Mouse (Mus musculus): ENCODE measurements around the gene Pik3ca. TPM values are rescaled to one million over a fixed set of nuclear protein-coding genes. Genes with fewer than 3 reads are reported as not detected.

The Pik3ca gene
- polyA plus RNA-seq, 1 experiment from 2014 or later = 8.7 TPM

GRCm38 (mm10) chr3:32486543-32486942 is 89.1 kb downstream of the Pik3ca start:
- H3K27me3 ChIP-seq (replicated peaks) = no peaks in the 10 kb centered on the region
- H3K9me3 ChIP-seq (replicated peaks) = no peaks in the 10 kb centered on the region
- no peak overlapping the region for H3K9ac ChIP-seq
- H3K4me2 ChIP-seq = no peak overlapping the region
- no peak overlapping the region for H3K27ac ChIP-seq (ENCODE audit: poor library complexity, severe bottlenecking)
- ATAC-seq (ENCODE audit: insufficient number of reproducible peaks, low FRiP score) = no peak
- no peaks in the 10 kb centered on the region for H3K4me1 ChIP-seq (replicated peaks)
- H3K36me3 ChIP-seq = no peaks in the 10 kb centered on the region
- H3K4me3 ChIP-seq = no peak overlapping the region
- 81% methylated on average over 4 of the region's 4 CpGs for whole genome bisulfite sequencing

GRCm38 (mm10) chr3:32488172-32488571 is 90.7 kb downstream of the Pik3ca start:
- Histone ChIP-seq H3K27me3 (replicated peaks) (no peaks in the 10 kb centered on the region), H3K36me3 (no peaks in the 10 kb centered on the region), H3K4me1 (replicated peaks) (no peaks in the 10 kb centered on the region), H3K9me3 (replicated peaks) (no peaks in the 10 kb centered on the region), H3K4me2 (no peak overlapping the region), H3K9ac (no peak overlapping the region), H3K4me3 (no peak overlapping the region), H3K27ac (ENCODE audit: poor library complexity, severe bottlenecking) (no peak overlapping the region)
- no peak for ATAC-seq (ENCODE audit: insufficient number of reproducible peaks, low FRiP score)
- WGBS = 77% methylated on average over 6 of the region's 6 CpGs

DNA sequence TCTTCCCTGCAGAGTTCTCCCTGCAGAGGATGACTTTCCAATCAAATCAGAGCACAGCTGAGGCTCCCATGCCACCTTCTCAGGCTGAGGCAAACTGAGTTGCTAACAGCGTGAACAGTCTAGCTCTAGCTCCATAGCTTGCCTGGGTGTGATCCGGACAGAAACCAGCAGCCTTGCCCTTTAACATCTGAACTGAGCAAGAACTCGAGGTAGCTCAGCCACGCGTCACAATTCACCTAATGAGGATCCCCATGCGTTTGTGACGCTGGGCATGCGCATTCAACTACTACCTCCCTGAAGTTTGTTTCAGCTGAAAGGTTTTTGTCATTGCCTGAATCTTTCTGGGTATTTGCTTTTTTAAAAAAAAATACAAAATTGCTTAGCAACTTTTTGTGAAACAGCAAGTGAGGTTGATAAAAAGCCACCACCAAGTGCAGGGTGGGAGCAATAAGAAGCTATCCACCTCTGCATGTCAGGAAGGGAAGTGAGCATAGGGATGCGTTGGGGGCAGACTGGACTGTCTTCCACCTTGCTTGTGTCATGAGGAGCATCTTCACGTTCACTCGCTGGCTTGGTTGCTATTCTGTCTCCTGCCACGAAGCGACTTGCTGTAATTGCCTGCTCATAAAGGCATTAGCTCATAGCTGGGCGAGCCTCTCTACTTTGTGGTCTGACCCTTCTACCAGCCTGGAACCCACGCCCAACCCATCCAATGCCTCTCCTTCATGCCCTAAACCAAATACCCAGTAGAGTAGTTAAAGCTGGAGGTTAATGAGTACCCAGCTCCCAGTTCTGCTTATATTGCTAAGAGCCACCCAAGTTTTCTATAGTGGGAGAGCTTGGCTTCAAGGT is 92.8 kb downstream of the Pik3ca start:
- Histone ChIP-seq H3K9ac (no peak overlapping the region), H3K4me3 (no peak overlapping the region), H3K4me1 (replicated peaks) (no peaks in the 10 kb centered on the region), H3K36me3 (no peaks in the 10 kb centered on the region), H3K9me3 (replicated peaks) (no peaks in the 10 kb centered on the region), H3K4me2 (no peak overlapping the region), H3K27ac (ENCODE audit: poor library complexity, severe bottlenecking) (no peak overlapping the region), H3K27me3 (replicated peaks) (no peaks in the 10 kb centered on the region)
- 76% methylated on average over 15 of the region's 15 CpGs for WGBS
- no peak for ATAC-seq (ENCODE audit: insufficient number of reproducible peaks, low FRiP score)

- Histone ChIP-seq H3K4me3 (no peak overlapping the region), H3K9ac (no peak overlapping the region), H3K36me3 (no peaks in the 10 kb centered on the region), H3K27me3 (replicated peaks) (no peaks in the 10 kb centered on the region), H3K4me1 (replicated peaks) (0 out of 2 replicates have a peak, but pooled peaks cover 1% of the 10 kb centered on the region), H3K9me3 (replicated peaks) (no peaks in the 10 kb centered on the region), H3K4me2 (no peak overlapping the region), H3K27ac (ENCODE audit: poor library complexity, severe bottlenecking) (no peak overlapping the region)
- ATAC-seq (ENCODE audit: insufficient number of reproducible peaks, low FRiP score) = no peak
Measured at GRCm38 (mm10) chr3:32490928-32491315, 93.5 kb downstream of the Pik3ca start.

- Histone ChIP-seq H3K27ac (ENCODE audit: poor library complexity, severe bottlenecking) (no peak within 1 kb of the TSS), H3K9ac (no peak within 1 kb of the TSS), H3K4me1 (replicated peaks) (peaks cover 7% of the 10 kb centered on the region; the same call in 1 of the 2 replicates), H3K36me3 (no peaks in the 10 kb centered on the region), H3K4me2 (no peak within 1 kb of the TSS), H3K9me3 (replicated peaks) (no peaks in the 10 kb centered on the region), H3K27me3 (replicated peaks) (no peaks in the 10 kb centered on the region), H3K4me3 (no peak within 1 kb of the TSS)
- no peak for ATAC-seq (ENCODE audit: insufficient number of reproducible peaks, low FRiP score)
- 73% methylated on average over 11 of the region's 11 CpGs for WGBS
Measured at GRCm38 (mm10) chr3:32492097-32493090, 94.9 kb downstream of the Pik3ca start, which contains the start of gene Kcnmb3. Gene Kcnmb3, minus strand, starts transcription at chr3:32492231.

- no peaks in the 10 kb centered on the region for H3K9me3 ChIP-seq (replicated peaks)
- H3K4me2 ChIP-seq = no peak overlapping the region
- no peaks in the 10 kb centered on the region for H3K27me3 ChIP-seq (replicated peaks)
- H3K9ac ChIP-seq = no peak overlapping the region
- no peaks in the 10 kb centered on the region for H3K36me3 ChIP-seq
- ATAC-seq (ENCODE audit: insufficient number of reproducible peaks, low FRiP score) = no peak
- no peak overlapping the region for H3K4me3 ChIP-seq
- no peak overlapping the region for H3K27ac ChIP-seq (ENCODE audit: poor library complexity, severe bottlenecking)
- WGBS = 75% methylated on average over 8 of the region's 8 CpGs
- peaks cover 7% of the 10 kb centered on the region; the same call in 1 of the 2 replicates for H3K4me1 ChIP-seq (replicated peaks)
Measured at GRCm38 (mm10) chr3:32494387-32495087, 97.1 kb downstream of the Pik3ca start.

DNA sequence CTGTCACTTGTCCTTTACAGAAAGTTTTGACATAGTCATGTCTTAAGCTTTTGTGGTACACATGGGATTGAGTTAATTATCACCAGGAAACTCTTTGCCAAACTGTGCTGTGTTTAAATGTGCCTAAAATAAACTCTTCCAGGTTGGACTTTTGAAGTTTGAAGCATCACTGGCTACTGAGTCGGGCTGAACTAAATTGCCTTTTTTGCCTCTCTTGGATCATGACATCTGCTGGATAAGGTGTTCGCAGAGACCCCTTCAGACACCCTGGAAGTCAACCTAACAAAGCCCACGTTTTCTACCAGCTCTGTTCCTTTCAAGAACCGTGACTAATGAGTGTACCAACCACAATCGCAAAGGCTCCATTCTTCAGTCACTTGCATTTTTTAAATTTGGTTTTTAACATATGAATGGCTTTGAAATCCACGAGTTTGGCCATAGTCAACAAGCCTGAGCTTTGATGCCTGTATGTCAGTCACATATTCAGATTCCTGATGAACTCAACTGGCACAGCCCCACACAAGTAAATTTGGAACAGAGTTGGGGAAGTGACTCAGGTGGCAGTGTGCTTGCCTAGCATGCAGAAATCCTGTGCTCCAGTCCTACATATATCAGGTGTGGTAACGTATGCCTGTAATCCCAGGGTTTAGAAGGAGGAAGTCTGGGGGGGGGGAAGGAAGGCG is 97.8 kb downstream of the Pik3ca start:
- Histone ChIP-seq H3K4me3 (no peak overlapping the region), H3K4me1 (replicated peaks) (peaks cover 7% of the 10 kb centered on the region; the same call in 1 of the 2 replicates), H3K9ac (no peak overlapping the region), H3K27ac (ENCODE audit: poor library complexity, severe bottlenecking) (no peak overlapping the region), H3K27me3 (replicated peaks) (no peaks in the 10 kb centered on the region), H3K36me3 (no peaks in the 10 kb centered on the region), H3K4me2 (no peak overlapping the region), H3K9me3 (replicated peaks) (no peaks in the 10 kb centered on the region; the same call in 1 of the 2 replicates)
- ATAC-seq (ENCODE audit: insufficient number of reproducible peaks, low FRiP score) = no peak
- WGBS = 76% methylated on average over 8 of the region's 8 CpGs

DNA sequence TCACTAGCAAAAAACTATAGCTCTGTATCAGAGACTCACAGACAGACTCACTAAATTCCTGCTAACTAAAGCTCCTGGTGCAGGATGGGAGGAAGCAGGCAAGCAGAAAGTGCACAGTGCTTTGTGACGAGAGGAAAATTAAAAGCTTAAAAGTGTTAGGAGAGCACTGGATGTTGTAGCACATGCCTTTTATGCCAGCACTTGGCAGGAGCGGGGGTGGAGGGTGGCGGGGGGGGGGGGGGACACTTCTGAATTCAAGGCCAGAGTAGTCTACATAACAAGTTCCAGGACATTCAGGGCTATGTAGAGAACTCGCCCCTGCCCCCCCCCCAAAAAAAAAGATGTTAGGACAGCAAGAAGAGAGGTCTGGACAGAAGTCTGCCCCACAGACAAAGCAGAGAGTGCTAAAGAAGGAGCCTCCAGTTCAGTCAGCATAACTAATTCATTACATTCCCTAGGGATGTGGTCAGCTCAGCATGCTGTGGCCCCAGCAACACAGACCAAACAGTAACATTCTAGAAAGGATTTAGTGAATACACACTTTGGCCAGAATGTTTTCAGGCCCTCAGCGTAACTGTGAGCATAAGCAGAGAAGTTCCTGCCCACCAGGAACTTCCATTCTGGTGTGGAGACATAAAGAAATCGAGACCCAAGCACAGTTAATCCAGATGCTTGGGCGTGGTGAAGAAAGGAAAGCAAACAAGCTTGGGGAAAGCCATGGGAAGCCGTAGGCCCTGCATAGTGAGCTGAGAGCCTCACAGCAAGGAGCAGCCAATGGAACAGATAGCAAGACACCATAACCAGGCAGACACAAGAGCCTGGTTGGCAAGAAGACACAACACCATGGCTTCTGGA is 98.6 kb downstream of the Pik3ca start:
- Histone ChIP-seq H3K27ac (ENCODE audit: poor library complexity, severe bottlenecking) (0 out of 2 replicates have a peak overlapping the region, but pooled peaks have one; percentile 8), H3K36me3 (no peaks in the 10 kb centered on the region), H3K27me3 (replicated peaks) (no peaks in the 10 kb centered on the region), H3K9me3 (replicated peaks) (no peaks in the 10 kb centered on the region; the same call in 1 of the 2 replicates), H3K4me3 (no peak overlapping the region), H3K9ac (no peak overlapping the region), H3K4me1 (replicated peaks) (peaks cover 7% of the 10 kb centered on the region; the same call in 1 of the 2 replicates), H3K4me2 (no peak overlapping the region)
- ATAC-seq (ENCODE audit: insufficient number of reproducible peaks, low FRiP score) = no peak
- 50% methylated on average over 8 of the region's 8 CpGs for WGBS

DNA sequence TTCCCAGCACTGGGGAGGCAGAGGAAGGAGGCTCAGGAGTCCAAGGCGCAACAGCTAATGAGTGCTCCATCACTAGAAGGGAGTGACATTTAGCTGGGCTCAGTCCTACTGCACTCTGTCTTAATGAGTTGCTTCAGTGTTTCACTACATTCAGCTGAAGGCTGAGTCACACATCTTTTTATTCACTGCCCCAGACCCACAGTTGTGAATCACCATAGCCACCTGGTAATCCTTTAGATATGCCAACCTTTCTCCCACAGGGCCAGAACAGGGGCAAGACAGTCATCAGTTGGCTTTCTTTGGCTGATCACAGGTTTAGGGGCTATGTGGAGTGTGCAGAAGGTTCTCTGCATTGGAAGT is 99.2 kb downstream of the Pik3ca start:
- 75% methylated on average over 1 of the region's 1 CpGs for WGBS
- Histone ChIP-seq H3K36me3 (no peaks in the 10 kb centered on the region), H3K4me3 (no peak overlapping the region), H3K27me3 (replicated peaks) (no peaks in the 10 kb centered on the region), H3K4me1 (replicated peaks) (peaks cover 7% of the 10 kb centered on the region; the same call in 1 of the 2 replicates), H3K27ac (ENCODE audit: poor library complexity, severe bottlenecking) (0 out of 2 replicates have a peak overlapping the region, but pooled peaks have one; percentile 8), H3K9ac (no peak overlapping the region), H3K4me2 (no peak overlapping the region), H3K9me3 (replicated peaks) (no peaks in the 10 kb centered on the region; the same call in 1 of the 2 replicates)
- ATAC-seq (ENCODE audit: insufficient number of reproducible peaks, low FRiP score) = no peak

Measured in heart, embryonic 12.5 days (tissue).